Mouse (Mus musculus): Measurements from ENCODE around the gene Lamb3. TPM values are rescaled to one million over a fixed set of nuclear protein-coding genes. Genes with fewer than 3 reads are reported as not detected.

The Lamb3 gene
- total and polyA plus RNA-seq, 3 experiments: 10.1 to 14.6 (median 12.3) TPM

DNA sequence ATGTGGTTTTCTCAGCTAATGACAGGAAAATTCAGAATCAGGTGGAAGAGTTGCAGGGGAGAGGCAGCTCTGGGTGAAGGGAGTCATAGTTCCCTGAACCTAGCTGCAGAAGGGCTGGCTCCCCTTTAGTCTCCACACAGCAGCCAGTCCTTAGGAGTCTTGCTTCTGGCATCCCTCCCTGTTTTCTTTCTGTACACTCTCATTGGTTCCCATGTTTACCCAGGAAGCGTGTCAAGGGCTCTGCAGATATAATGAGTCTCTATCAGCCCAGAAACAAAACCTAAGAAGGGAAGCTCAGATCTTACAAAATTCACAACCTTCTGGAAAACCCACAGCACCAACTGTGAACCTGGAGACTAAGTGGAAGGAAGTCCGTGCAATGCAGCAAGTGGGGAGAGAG is 85.5 kb downstream of the Lamb3 start:
- Histone ChIP-seq H3K9me3 (replicated peaks; ENCODE audit: low read length) (no peaks in the 10 kb centered on the region), H3K27me3 (replicated peaks) (no peaks in the 10 kb centered on the region), H3K9ac (ENCODE audit: insufficient read depth, low read depth) (no peak overlapping the region), H3K27ac (ENCODE audit: insufficient read depth, low read depth) (no peak overlapping the region), H3K79me2 (replicated peaks; ENCODE audit: control insufficient read depth, extremely low read depth, insufficient read depth, poor library complexity, severe bottlenecking) (no peaks in the 10 kb centered on the region), H3K4me3 (replicated peaks in 1 of 3; ENCODE audit: low read depth in 2 of 3, low read length in 2 of 3, poor library complexity in 1 of 3) (no peak overlapping the region), H3K4me1 (ENCODE audit: control insufficient read depth in 1 of 2, insufficient read depth in 2 of 2) (peaks cover 0 to 4% of the 10 kb centered on the region in 2 experiments; a peak in 1 of 4 replicates), H3K36me3 (replicated peaks in 1 of 2; ENCODE audit: control insufficient read depth in 1 of 2, insufficient read depth in 1 of 2, low read length in 1 of 2) (no peaks in the 10 kb centered on the region), H3K4me2 (ENCODE audit: insufficient read depth, low read depth, poor library complexity, severe bottlenecking) (no peak overlapping the region)
- in situ Hi-C loops (cut with MboI; ENCODE audit: low pct_ligation_motif_present, low pct_unique_long_range_greater_than_20kb, low sequenced_read_pairs): no loop called here
- dilution Hi-C loops (cut with MboI; ENCODE audit: extremely low pct_ligation_motif_present, extremely low pct_unique_long_range_greater_than_20kb, low sequenced_read_pairs): no loop called here
- no peak for TF ChIP-seq MEF2A (IDR thresholded peaks at IDR 0.05; ENCODE audit: borderline replicate concordance, low read depth, low read length)
- no peak for TF ChIP-seq EP300 (IDR thresholded peaks at IDR 0.05; ENCODE audit: low read length)
- TF ChIP-seq POLR2AphosphoS2 (IDR thresholded peaks at IDR 0.05; ENCODE audit: low read depth, low read length): no peak
- no peak for TF ChIP-seq RCOR1 (conservative IDR thresholded peaks at IDR 0.05; ENCODE audit: low read depth, low read length)
- no peak for DNase-seq (ENCODE audit: extremely low read depth)

- dilution Hi-C loops (cut with MboI; ENCODE audit: extremely low pct_ligation_motif_present, extremely low pct_unique_long_range_greater_than_20kb, low sequenced_read_pairs) (no loop called here), in situ Hi-C loops (cut with MboI; ENCODE audit: low pct_ligation_motif_present, low pct_unique_long_range_greater_than_20kb, low sequenced_read_pairs) (no loop called here)
- no peaks in the 10 kb centered on the region for H3K27me3 ChIP-seq (replicated peaks)
- H3K79me2 ChIP-seq (replicated peaks; ENCODE audit: control insufficient read depth, extremely low read depth, insufficient read depth, poor library complexity, severe bottlenecking): no peaks in the 10 kb centered on the region
- H3K4me1 ChIP-seq (ENCODE audit: control insufficient read depth in 1 of 2, insufficient read depth in 2 of 2): no peaks in the 10 kb centered on the region
- no peaks in the 10 kb centered on the region for H3K36me3 ChIP-seq (replicated peaks in 1 of 2; ENCODE audit: control insufficient read depth in 1 of 2, insufficient read depth in 1 of 2, low read length in 1 of 2)
- TF ChIP-seq USF1 (IDR thresholded peaks at IDR 0.05; ENCODE audit: low read depth, low read length) (no peak), GABPA (IDR thresholded peaks at IDR 0.05; ENCODE audit: insufficient replicate concordance, low read depth, low read length) (no peak), HCFC1 (IDR thresholded peaks at IDR 0.05; ENCODE audit: low read depth, low read length) (no peak), CHD1 (IDR thresholded peaks at IDR 0.05; ENCODE audit: low read depth, low read length) (no peak), ETS1 (conservative IDR thresholded peaks at IDR 0.05; ENCODE audit: low read depth, low read length) (no peak), USF2 (conservative IDR thresholded peaks at IDR 0.05; ENCODE audit: low read depth, low read length) (no peak), SMC3 (IDR thresholded peaks at IDR 0.05; ENCODE audit: low read depth, low read length) (no peak), MAX (IDR thresholded peaks at IDR 0.05; ENCODE audit: low read length) (no peak)
- no peak overlapping the region for H3K9ac ChIP-seq (ENCODE audit: insufficient read depth, low read depth)
- H3K9me3 ChIP-seq (replicated peaks; ENCODE audit: low read length): no peaks in the 10 kb centered on the region
- H3K4me2 ChIP-seq (ENCODE audit: insufficient read depth, low read depth, poor library complexity, severe bottlenecking): no peak overlapping the region
- no peak overlapping the region for H3K27ac ChIP-seq (ENCODE audit: insufficient read depth, low read depth)
- no peak overlapping the region for H3K4me3 ChIP-seq (replicated peaks in 1 of 3; ENCODE audit: low read depth in 2 of 3, low read length in 2 of 3, poor library complexity in 1 of 3)
- no peak for DNase-seq (ENCODE audit: extremely low read depth)
Observed at GRCm38 (mm10) chr1:193293926-193294325, 86.4 kb downstream of the Lamb3 start.

DNA sequence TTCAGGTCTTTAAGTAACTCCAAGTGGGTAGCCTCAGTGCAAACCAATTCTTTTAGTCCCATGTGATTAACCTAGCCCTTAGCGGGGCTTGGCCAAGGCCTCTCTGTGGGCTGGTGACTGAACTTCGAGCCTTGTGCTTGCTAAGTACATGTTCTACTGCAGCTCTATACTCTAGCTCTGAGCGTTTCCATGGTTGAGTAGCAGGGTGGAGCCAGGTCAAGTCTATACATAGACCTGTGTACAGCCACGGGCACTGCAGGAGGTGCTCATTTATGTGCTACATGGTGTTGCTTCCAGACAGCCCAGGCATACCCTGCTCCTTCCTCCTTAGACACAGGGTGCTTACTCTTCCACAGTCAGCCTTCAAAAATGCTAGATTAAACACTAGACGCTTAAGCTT is 88.4 kb downstream of the Lamb3 start:
- in situ Hi-C loops (cut with MboI; ENCODE audit: low pct_ligation_motif_present, low pct_unique_long_range_greater_than_20kb, low sequenced_read_pairs): no loop called here
- Histone ChIP-seq H3K4me2 (ENCODE audit: insufficient read depth, low read depth, poor library complexity, severe bottlenecking) (no peak overlapping the region), H3K4me3 (replicated peaks in 1 of 3; ENCODE audit: low read depth in 2 of 3, low read length in 2 of 3, poor library complexity in 1 of 3) (no peak overlapping the region), H3K79me2 (replicated peaks; ENCODE audit: control insufficient read depth, extremely low read depth, insufficient read depth, poor library complexity, severe bottlenecking) (no peaks in the 10 kb centered on the region), H3K9me3 (replicated peaks; ENCODE audit: low read length) (no peaks in the 10 kb centered on the region), H3K4me1 (ENCODE audit: control insufficient read depth in 1 of 2, insufficient read depth in 2 of 2) (no peaks in the 10 kb centered on the region), H3K36me3 (replicated peaks in 1 of 2; ENCODE audit: control insufficient read depth in 1 of 2, insufficient read depth in 1 of 2, low read length in 1 of 2) (no peaks in the 10 kb centered on the region), H3K9ac (ENCODE audit: insufficient read depth, low read depth) (no peak overlapping the region), H3K27ac (ENCODE audit: insufficient read depth, low read depth) (no peak overlapping the region), H3K27me3 (replicated peaks) (no peaks in the 10 kb centered on the region)
- DNase-seq (ENCODE audit: extremely low read depth): no peak
- TF ChIP-seq SIN3A (IDR thresholded peaks at IDR 0.05; ENCODE audit: low read length) (no peak), NRF1 (IDR thresholded peaks at IDR 0.05; ENCODE audit: low read depth, low read length) (no peak), ETS1 (conservative IDR thresholded peaks at IDR 0.05; ENCODE audit: low read depth, low read length) (no peak), POLR2A (IDR thresholded peaks at IDR 0.05; ENCODE audit: low read depth, low read length) (no peak)
- dilution Hi-C loops (cut with MboI; ENCODE audit: extremely low pct_ligation_motif_present, extremely low pct_unique_long_range_greater_than_20kb, low sequenced_read_pairs): no loop called here

All from CH12.LX (cell line).